ENCODE assay signal across 12 mouse cellular contexts in the genomic region with DNA sequence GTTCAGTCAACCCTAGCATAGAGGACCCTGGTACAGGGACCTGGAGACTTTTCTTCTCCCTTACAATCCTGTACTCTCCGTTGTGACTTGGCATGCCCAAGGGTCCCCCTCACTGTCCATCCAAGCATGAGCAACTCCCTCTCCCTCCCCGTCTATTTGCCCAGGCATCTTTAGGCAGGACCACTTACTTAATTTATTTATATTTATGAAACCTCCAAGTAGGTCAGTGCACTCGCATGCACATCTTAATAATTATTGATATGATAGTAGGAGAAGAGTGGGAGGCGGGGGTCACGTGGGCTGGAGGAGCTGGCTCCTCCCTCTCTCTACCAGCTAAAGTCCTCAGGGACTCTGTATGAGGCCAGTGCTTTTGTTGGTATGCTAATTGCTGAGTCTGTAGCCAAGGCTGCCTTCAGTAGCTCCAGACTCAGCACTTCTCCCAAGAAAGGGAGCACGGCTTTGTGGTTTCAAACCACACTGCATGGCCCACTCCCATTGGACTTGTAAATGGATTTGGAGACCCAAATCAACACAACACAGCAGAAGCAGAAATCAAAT.
DNase-seq lines count a peak whose midpoint lies in the region; ATAC-seq lines count a peak whose summit lies in the region.
"Had no signal": no experiment of that assay in that cellular context is flagged by ENCODE, and none has a peak within 500 bp of the region (broad histone marks: within the 10 kb centered on the region; RNA-seq: fewer than 3 reads in every experiment).

No protein-coding gene starts in this region.

- no peak overlapping the region for H3K4me2 ChIP-seq in embryonic facial prominence, embryonic 11.5 days (ENCODE audit: low read depth, low read length)
- H3K4me2 ChIP-seq in forebrain, embryonic 15.5 days (replicated peaks), result no peak overlapping the region
- H3K4me2 ChIP-seq in midbrain, embryonic 11.5 days, result no peak overlapping the region

- H3K27ac ChIP-seq in embryonic facial prominence, embryonic 11.5 days (replicated peaks; ENCODE audit: low read depth, low read length), result no peak overlapping the region
- H3K27ac ChIP-seq in embryonic facial prominence, embryonic 10.5 days (replicated peaks), result no peak overlapping the region
- H3K27ac ChIP-seq in forebrain, embryonic 15.5 days (replicated peaks), result peak overlapping the region; percentile 72
- H3K27ac ChIP-seq in midbrain, embryonic 11.5 days (ENCODE audit: low read depth, low read length), result 0 out of 2 replicates have a peak overlapping the region, but pooled peaks have one; percentile 7

- H3K4me3 ChIP-seq in embryonic facial prominence, embryonic 11.5 days (ENCODE audit: low read depth, low read length), result no peak overlapping the region
- H3K4me3 ChIP-seq in embryonic facial prominence, embryonic 10.5 days, result no peak overlapping the region
- H3K4me3 ChIP-seq in forebrain, embryonic 15.5 days, result no peak overlapping the region
- H3K4me3 ChIP-seq in midbrain, embryonic 11.5 days (ENCODE audit: low read depth, low read length), result no peak overlapping the region

- H3K36me3 ChIP-seq in embryonic facial prominence, embryonic 11.5 days (replicated peaks; ENCODE audit: control insufficient read depth, insufficient read depth, low read depth, low read length), result no peaks in the 10 kb centered on the region
- no peaks in the 10 kb centered on the region for H3K36me3 ChIP-seq in embryonic facial prominence, embryonic 10.5 days (replicated peaks)
- no peaks in the 10 kb centered on the region for H3K36me3 ChIP-seq in forebrain, embryonic 15.5 days
- no peaks in the 10 kb centered on the region for H3K36me3 ChIP-seq in midbrain, embryonic 11.5 days (ENCODE audit: control insufficient read depth, insufficient read depth, low read length)

- intact Hi-C loops in heart, postnatal 10 days (cut with DNase I), result no loop called here

- H3K9me3 ChIP-seq in embryonic facial prominence, embryonic 11.5 days (replicated peaks; ENCODE audit: control insufficient read depth, low read length), result no peaks in the 10 kb centered on the region
- no peaks in the 10 kb centered on the region for H3K9me3 ChIP-seq in embryonic facial prominence, embryonic 10.5 days
- H3K9me3 ChIP-seq in forebrain, embryonic 15.5 days, result no peaks in the 10 kb centered on the region
- no peaks in the 10 kb centered on the region for H3K9me3 ChIP-seq in midbrain, embryonic 11.5 days (ENCODE audit: control insufficient read depth, low read length)

- ATAC-seq in embryonic facial prominence, embryonic 11.5 days (replicated peaks; ENCODE audit: insufficient number of reproducible peaks, low FRiP score, low TSS enrichment, low read depth), result 0 out of 2 replicates have a peak, but pooled peaks have one; percentile 39
- ATAC-seq in forebrain, embryonic 15.5 days (replicated peaks), result peak; percentile 79
- peak; percentile 75; the same call in 1 of the 2 replicates for ATAC-seq in midbrain, embryonic 11.5 days (ENCODE audit: low FRiP score)
- no peak for ATAC-seq in megakaryocyte, adult 5-6 weeks (ENCODE audit: poor library complexity, severe bottlenecking)

- no peaks in the 10 kb centered on the region for H3K4me1 ChIP-seq in embryonic facial prominence, embryonic 11.5 days (ENCODE audit: control insufficient read depth, insufficient read depth, low read length)
- peaks cover 5% of the 10 kb centered on the region; the same call in 1 of the 2 replicates for H3K4me1 ChIP-seq in embryonic facial prominence, embryonic 10.5 days
- H3K4me1 ChIP-seq in forebrain, embryonic 15.5 days, result peaks cover 33% of the 10 kb centered on the region
- H3K4me1 ChIP-seq in midbrain, embryonic 11.5 days (ENCODE audit: control insufficient read depth, insufficient read depth, low read length), result peaks cover 5% of the 10 kb centered on the region

- DNase-seq in embryonic facial prominence, embryonic 11.5 days (ENCODE audit: low spot score), result no peak
- DNase-seq in embryonic facial prominence, embryonic 10.5 days (ENCODE audit: low spot score), result no peak
- no peak for DNase-seq in midbrain, embryonic 11.5 days (ENCODE audit: low spot score, missing footprints)
- peak; percentile 86 for DNase-seq in retina, postnatal 1 day
- no peak for DNase-seq in kidney, adult 11 months
- no peak for DNase-seq in heart, postnatal 10 days
- DNase-seq: cerebellum, postnatal 25 days; heart, adult 18-20 months; kidney, adult 2 months; thymus, adult 18-20 months had no signal

- no peaks in the 10 kb centered on the region for H3K27me3 ChIP-seq in embryonic facial prominence, embryonic 11.5 days (ENCODE audit: control insufficient read depth, insufficient read depth, low read length)
- H3K27me3 ChIP-seq in embryonic facial prominence, embryonic 10.5 days (replicated peaks; ENCODE audit: low read depth, poor library complexity, severe bottlenecking), result no peaks in the 10 kb centered on the region
- H3K27me3 ChIP-seq in forebrain, embryonic 15.5 days, result no peaks in the 10 kb centered on the region
- no peaks in the 10 kb centered on the region for H3K27me3 ChIP-seq in midbrain, embryonic 11.5 days (ENCODE audit: control insufficient read depth, insufficient read depth, low read length)

- H3K9ac ChIP-seq in embryonic facial prominence, embryonic 11.5 days (replicated peaks; ENCODE audit: low read length), result no peak overlapping the region
- no peak overlapping the region for H3K9ac ChIP-seq in forebrain, embryonic 15.5 days (replicated peaks)
- no peak overlapping the region for H3K9ac ChIP-seq in midbrain, embryonic 11.5 days (ENCODE audit: low read length)

- 59% methylated on average over 6 of the region's 6 CpGs for WGBS in embryonic facial prominence, embryonic 11.5 days
- WGBS in embryonic facial prominence, embryonic 10.5 days, result 59% methylated on average over 6 of the region's 6 CpGs
- WGBS in forebrain, embryonic 15.5 days, result 32% methylated on average over 6 of the region's 6 CpGs
- 50% methylated on average over 6 of the region's 6 CpGs for WGBS in midbrain, embryonic 11.5 days

Comparison
In these comparisons a context has a peak if more than half of its experiments do, and no peak if none do; other contexts are left out.
1. H3K27ac ChIP-seq: peak in forebrain, embryonic 15.5 days (single experiment) and midbrain, embryonic 11.5 days (single experiment); none in embryonic facial prominence, embryonic 11.5 days (single experiment) and embryonic facial prominence, embryonic 10.5 days (single experiment).